Mouse (Mus musculus) gastrocnemius, adult 2 months (tissue): ENCODE data around the gene Slc4a4. TPM values are rescaled to one million over a fixed set of nuclear protein-coding genes. Genes with fewer than 3 reads are reported as not detected.
"Not testable (repeated sequence)": the region's sequence is repeated elsewhere in the genome, so short reads cannot be mapped to it uniquely, and the experiment has no call there.

Experiments
- DNase-seq: peaks from one replicate; pipeline ENCODE4 v3.0.0; 2022
- H3K27ac ChIP-seq: fragments of 200-600 bp; 2 replicates; pipeline ENCODE4 v1.8.1; 2022; ENCODE audit warnings: mild to moderate bottlenecking
- H3K4me3 ChIP-seq: fragments of 200-600 bp; 2 replicates; pipeline ENCODE4 v1.8.1; 2022; ENCODE audit warnings: mild to moderate bottlenecking, moderate library complexity
- CTCF ChIP-seq: fragments of 200-600 bp; IDR thresholded peaks from 2 replicates; pipeline ENCODE4 v1.8.1; 2022; ENCODE audit warnings: antibody characterized with exemption, mild to moderate bottlenecking, moderate library complexity
- intact Hi-C: fragments of 180-260 bp; cut with DNase I; formaldehyde crosslinking; loops from one replicate; pipeline ENCODE4 v1.15.1; 2025
- total RNA-seq, 2 experiments: library from RNA; stranded (reverse); gene quantifications; 2 replicates each; pipeline ENCODE4 v1.2.3; 2021

Slc4a4 gene
- total RNA-seq, 2 experiments from 2014 or later, result 14.0 to 19.8 TPM

DNA sequence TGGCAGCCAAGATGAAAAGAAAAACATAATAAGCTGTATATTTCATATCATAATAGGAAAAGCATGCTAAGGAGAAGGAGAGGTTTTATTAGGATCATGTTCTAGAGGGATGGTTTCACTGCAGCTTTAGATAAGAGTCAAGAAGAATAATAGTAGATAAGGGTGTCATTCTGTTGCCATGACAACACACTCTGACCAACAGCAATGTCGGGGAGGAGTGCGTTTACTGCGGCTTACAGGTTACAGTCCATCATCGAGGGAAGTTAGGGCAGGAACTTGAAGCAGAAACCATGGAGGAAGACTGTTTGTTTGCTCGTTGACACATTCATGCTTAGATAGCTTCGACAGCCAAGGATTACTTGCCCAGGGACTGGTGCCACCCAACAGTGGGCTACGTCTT is 85.7 kb downstream of the Slc4a4 start:
- DNase-seq, result no peak
- H3K4me3 ChIP-seq, result no peak overlapping the region
- no peak for TF ChIP-seq CTCF
- intact Hi-C loops, result no loop called here
- peak overlapping the region; percentile 31; the same call in 1 of the 2 replicates for H3K27ac ChIP-seq

- H3K4me3 ChIP-seq, result no peak overlapping the region
- intact Hi-C loops, result no loop called here
- H3K27ac ChIP-seq, result peak overlapping the region; percentile 4; the same call in 1 of the 2 replicates
- TF ChIP-seq CTCF, result no peak
- no peak for DNase-seq
These were observed 86.5 kb downstream of the Slc4a4 start for GRCm38 (mm10) chr5:88973130-88973529.

DNA sequence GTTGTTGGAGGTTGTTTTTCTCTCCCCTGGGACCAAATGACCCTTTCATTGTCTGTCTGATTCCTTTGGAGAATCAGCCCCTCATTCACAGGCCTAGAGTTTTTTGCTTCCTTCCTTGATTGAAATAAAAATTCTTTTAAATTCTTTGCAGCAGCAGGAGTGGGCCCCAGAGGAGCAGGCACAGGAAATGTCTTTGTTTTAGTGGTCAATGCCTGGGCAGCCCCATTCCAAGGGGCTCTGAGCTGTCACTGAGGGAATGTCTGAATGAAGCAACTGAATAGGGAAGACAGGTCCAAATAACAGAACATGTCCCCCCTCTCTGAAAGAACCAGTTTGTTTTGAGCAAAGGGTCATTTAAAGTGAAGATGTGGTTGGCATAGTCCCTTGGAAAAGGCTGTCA is 89.1 kb downstream of the Slc4a4 start:
- 0 out of 2 replicates have a peak overlapping the region, but pooled peaks have one; percentile 28 for H3K27ac ChIP-seq
- no peak for DNase-seq
- no peak overlapping the region for H3K4me3 ChIP-seq
- no peak for TF ChIP-seq CTCF
- intact Hi-C loops, result no loop called here

- H3K4me3 ChIP-seq, result no peak overlapping the region
- no peak for TF ChIP-seq CTCF
- no peak for DNase-seq
- peak overlapping the region; percentile 4; the same call in 1 of the 2 replicates for H3K27ac ChIP-seq
- intact Hi-C loops, result no loop called here
These were observed 89.8 kb downstream of the Slc4a4 start for GRCm38 (mm10) chr5:88976428-88976827.

- Histone ChIP-seq H3K4me3 (peak overlapping the region; percentile 60; the same call in 1 of the 2 replicates), H3K27ac (peak overlapping the region; percentile 88)
- no peak for TF ChIP-seq CTCF
- intact Hi-C loops, result loop anchor here (5.0 kb wide), 1 partner anchor 48 kb away; no protein-coding TSS in a partner anchor
- DNase-seq, result no peak
These were observed 94.1 kb downstream of the Slc4a4 start for GRCm38 (mm10) chr5:88980740-88981139.

DNA sequence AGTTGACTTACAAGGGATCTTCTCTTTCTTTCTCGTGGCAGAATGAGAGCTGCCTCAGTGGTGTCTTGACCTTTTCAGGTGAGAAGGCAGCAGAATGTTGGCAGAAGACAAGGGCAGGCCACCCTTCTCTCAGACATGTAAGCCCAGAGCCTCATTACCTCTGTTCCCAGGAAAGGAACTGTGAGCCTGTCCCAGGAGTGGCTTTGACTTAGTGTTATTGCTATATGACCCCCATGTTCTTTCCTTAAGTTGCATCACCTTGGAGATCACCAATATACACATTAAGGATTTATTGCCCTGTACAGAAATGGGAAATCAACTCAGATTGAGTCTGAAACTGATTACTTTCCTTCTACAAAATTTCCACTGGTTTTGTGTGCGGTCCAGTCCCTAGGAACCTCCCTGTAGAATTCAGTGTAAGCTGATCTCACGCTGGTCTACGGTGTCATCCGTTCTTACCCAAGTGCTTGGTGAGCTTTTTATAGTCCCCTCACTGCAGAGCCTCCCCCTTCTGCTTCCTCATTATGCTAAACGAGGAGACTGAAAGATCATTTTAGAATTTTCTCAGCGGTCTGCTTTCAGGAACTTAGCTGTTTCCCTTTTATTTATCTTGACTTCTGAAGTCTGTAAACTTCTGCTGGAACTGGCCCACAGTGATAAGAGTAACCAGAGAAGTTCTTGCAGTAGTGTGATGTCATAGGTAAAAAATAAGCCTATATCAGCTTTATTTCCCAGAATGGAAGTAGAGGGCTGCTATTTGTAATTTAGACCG is 94.8 kb downstream of the Slc4a4 start:
- Histone ChIP-seq H3K27ac (peak overlapping the region; percentile 88), H3K4me3 (peak overlapping the region; percentile 60)
- TF ChIP-seq CTCF, result no peak
- peak; percentile 59 for DNase-seq
- intact Hi-C loops, result loop anchor here (5.0 kb wide), 1 partner anchor 49 kb away; no protein-coding TSS in a partner anchor

- intact Hi-C loops, result loop anchor here (5.0 kb wide), 1 partner anchor 50 kb away; no protein-coding TSS in a partner anchor
- DNase-seq, result no peak
- peak overlapping the region; percentile 88 for H3K27ac ChIP-seq
- no peak for TF ChIP-seq CTCF
- peak overlapping the region; percentile 60 for H3K4me3 ChIP-seq
These were observed 95.6 kb downstream of the Slc4a4 start for GRCm38 (mm10) chr5:88982040-88982736.

DNA sequence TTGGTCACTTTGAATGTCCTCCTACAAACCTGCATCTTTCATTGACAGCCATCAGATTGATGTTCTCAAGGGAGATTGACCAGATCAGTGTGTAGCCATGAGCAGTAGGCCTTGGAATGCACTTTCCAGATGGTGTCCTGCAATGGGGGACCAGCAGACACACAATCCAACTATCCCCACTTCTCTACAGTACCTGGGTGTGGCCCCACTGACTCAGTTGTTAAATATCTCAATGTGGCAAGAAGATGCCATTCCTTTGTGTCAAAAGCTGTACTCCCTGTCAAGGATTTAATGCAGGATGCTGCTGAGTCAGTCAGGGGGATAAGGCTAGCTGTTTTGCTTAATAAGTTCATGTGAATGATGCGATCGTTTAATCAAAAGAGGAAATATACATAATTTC is 96.6 kb downstream of the Slc4a4 start:
- no peak for TF ChIP-seq CTCF
- no peak overlapping the region; the same call in 1 of the 2 replicates for H3K4me3 ChIP-seq
- peak overlapping the region; percentile 88 for H3K27ac ChIP-seq
- intact Hi-C loops, result loop anchor here (5.0 kb wide), 1 partner anchor 51 kb away; no protein-coding TSS in a partner anchor
- DNase-seq, result no peak

DNA sequence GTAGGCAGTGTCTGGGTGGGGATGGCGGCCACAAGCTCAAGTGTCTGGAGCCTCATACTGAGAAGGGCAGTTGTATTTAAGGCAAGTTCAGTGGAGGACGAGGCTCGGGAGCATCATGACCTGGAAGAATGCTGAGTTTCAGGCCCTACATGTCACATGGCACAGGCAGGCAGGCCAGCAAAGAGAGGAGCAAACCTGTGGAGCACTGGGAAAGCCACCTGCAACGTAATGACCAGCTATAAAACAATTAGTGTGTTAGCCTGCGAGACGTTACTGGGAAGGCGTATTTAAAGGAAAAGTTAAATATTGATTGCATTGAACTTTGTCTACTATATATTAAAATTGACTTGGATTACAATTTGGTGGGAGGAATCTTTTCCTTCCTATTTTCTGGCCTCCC is 97.0 kb downstream of the Slc4a4 start:
- intact Hi-C loops, result loop anchor here (5.0 kb wide), 1 partner anchor 51 kb away; no protein-coding TSS in a partner anchor
- Histone ChIP-seq H3K4me3 (no peak overlapping the region), H3K27ac (peak overlapping the region; percentile 88)
- DNase-seq, result no peak
- TF ChIP-seq CTCF, result no peak

DNA sequence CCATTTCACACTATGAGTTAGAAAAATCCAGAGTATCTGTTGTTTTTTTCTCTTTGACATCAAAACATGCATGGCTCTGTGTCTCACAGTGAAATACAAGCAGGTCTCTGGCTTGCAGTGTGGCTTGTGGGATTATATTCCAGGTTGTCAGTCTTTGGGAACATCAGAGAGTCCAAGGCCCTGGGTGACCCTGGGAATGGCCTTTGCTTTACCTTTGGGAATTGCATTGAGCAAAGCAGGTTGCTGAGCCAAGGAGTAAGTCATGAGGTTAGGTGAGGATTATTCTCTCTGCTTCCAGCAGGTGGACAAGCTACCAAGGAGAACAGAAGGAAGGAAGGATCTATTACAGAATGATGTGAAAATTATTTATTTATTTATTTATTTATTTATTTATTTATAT is 102.4 kb downstream of the Slc4a4 start:
- Histone ChIP-seq H3K4me3 (no peak overlapping the region), H3K27ac (peak overlapping the region; percentile 35)
- peak; percentile 3; the same call in 1 of the 2 replicates for TF ChIP-seq CTCF
- intact Hi-C loops, result no loop called here
- DNase-seq, result no peak

GRCm38 (mm10) chr5:88990196-88990747 is 103.7 kb downstream of the Slc4a4 start:
- peak; percentile 48 for DNase-seq

GRCm38 (mm10) chr5:88991309-88991708 is 104.7 kb downstream of the Slc4a4 start:
- DNase-seq, H3K27ac ChIP-seq, H3K4me3 ChIP-seq, intact Hi-C loops: not testable (repeated sequence)

More at GRCm38 (mm10) chr5:88990196-88990747, 103.7 kb downstream of the Slc4a4 start:
- H3K4me3 ChIP-seq, result no peak overlapping the region
- peak overlapping the region; percentile 40 for H3K27ac ChIP-seq
- intact Hi-C loops, result no loop called here
- TF ChIP-seq CTCF, result no peak
